Mouse (Mus musculus): ENCODE results near the gene Pxdn.

The Pxdn gene

GRCm38 (mm10) chr12:29937308-29937707 lies at the start of gene Pxdn:
TSS of gene Pxdn (plus strand) at chr12:29937608.
- DNase-seq (ENCODE audit: low read depth, low spot score), result no peak

DNA sequence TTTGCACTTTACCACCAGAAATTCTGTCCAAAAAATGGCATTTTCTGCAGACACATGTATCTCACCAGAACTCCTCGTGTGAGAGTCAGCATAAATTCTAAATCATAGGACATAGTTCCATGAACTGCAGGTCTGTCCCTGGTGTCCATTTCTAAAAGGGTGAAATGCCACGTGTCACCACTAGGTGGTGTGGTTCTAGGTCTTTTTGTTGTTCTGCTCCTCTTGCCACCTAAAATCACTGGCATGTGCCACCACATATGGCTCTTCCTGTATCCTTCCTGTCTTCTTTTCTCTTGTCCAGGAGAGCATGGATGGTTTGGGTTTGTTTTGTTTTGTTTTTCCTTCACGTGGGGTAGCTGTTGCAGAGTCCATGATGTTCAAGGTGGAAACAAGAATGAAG lies 42.7 kb upstream of the Pxdn start:
- peak; percentile 50 for DNase-seq (ENCODE audit: low read depth, low spot score)

DNA sequence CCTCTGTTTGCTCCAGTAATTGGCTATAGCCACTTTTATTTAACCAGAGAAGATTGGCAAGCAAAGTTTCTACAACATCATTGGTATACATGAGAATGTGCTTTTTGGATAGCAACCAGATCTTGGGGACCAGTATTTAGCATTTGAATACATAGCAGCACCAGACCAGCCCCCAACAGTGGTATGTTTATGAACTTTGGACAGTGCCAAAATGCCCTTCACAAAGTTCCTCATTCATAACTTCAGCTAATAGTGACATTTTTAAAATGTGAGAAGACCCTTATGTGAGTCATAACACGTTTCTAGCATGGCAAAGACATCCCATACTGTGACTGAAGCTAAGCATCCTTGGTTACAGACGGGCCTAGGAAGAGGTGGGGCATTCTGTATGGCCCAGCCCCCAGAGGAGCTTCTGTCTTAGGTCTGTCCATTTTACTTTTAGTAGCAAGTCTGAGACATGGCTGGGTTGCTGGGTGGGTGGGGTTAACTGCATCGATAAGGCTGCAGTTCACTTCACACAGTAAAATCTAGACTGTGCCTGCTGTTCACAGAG lies 39.8 kb upstream of the Pxdn start:
- DNase-seq (ENCODE audit: low read depth, low spot score), result no peak

- DNase-seq (ENCODE audit: low read depth, low spot score), result no peak
Observed at GRCm38 (mm10) chr12:29904101-29904874, 33.1 kb upstream of the Pxdn start.

DNA sequence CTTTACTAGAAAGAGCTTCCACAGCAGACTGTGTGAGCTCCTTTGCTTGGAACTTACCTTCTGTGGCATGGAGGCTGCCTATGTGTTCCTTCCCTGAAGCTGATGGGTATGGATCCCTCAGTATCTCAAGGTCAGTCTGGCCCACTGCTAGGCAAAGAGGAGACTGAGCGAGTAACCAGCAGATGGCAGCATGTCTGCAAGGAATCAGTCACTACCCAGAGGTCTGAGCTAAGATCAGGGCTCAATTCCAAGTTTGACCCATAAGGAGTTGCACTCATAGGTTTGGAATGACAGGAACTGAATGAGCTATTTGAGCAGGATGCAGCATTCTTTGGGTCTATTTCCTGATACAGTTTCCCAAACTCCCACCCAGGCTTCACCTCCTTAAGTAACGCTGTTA lies 30.4 kb upstream of the Pxdn start:
- peak; percentile 36 for DNase-seq (ENCODE audit: low read depth, low spot score)

GRCm38 (mm10) chr12:29916139-29916538 lies 21.3 kb upstream of the Pxdn start:
- DNase-seq (ENCODE audit: low read depth, low spot score), result no peak

DNA sequence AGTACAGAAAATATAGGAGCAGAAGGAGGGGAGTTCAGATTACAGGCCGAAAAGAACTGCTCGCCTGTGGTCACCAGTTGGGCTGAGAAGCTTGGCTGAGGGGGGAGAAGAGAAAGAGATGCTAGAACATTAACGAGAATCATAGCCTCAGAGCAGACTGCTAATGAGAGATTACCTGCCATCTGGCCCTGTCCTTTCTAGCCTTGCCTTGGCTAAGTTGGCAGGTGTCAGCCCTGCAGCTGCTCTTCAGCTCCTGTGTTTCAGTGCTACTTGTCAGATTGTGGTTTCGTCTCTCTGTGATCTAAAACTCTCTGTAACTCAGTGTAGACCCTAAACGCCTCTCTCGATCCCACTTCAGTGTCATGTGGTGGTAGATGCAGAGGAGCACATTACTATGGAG lies 20.6 kb upstream of the Pxdn start:
- DNase-seq (ENCODE audit: low read depth, low spot score), result no peak

- no peak for DNase-seq (ENCODE audit: low read depth, low spot score)
Observed at GRCm38 (mm10) chr12:29920298-29920697, 17.1 kb upstream of the Pxdn start.

DNA sequence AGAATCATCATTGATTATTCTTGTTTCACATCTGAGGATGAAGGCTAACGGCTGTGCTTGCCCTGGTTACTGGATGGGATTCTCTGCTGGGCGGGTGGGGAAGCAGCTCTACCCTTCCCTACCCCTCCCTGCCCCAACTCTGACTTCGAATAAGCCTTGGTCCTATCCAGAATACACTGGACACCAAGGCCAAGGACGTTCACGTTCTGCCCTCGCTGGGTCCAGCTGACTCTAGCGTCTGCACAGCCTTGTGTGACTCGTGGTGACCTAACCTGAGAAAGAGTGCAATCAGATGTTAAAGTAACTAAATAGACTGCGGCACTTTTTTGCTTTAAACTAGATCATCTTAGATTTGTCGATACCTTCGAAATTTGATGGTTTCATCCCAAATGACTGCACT lies 15.9 kb upstream of the Pxdn start:
- no peak for DNase-seq (ENCODE audit: low read depth, low spot score)

DNA sequence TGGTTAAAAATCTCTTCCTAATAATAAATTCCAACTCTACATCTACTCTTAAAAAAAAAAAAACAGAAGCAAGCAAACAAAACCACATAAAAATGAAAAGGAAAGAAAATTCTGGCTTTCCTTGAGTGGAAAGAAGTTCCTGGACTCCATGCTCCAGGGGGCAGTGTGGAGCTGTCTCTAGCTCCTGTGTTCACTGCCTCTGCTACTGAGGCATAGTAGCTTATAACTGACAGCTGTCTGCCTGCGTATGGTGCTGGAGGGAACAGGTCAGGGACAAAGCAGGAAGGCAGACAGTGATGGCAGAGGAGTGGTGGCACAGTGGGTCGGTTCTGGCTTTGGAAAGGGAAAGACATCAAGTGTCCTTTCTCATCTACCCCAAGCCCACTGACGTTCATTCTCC lies 10.5 kb upstream of the Pxdn start:
- peak; percentile 43 for DNase-seq (ENCODE audit: low read depth, low spot score)

GRCm38 (mm10) chr12:29930591-29930990 lies 6.8 kb upstream of the Pxdn start:
- no peak for DNase-seq (ENCODE audit: low read depth, low spot score)

GRCm38 (mm10) chr12:29932951-29933350 lies 4.5 kb upstream of the Pxdn start:
- DNase-seq (ENCODE audit: low read depth, low spot score), result no peak

DNA sequence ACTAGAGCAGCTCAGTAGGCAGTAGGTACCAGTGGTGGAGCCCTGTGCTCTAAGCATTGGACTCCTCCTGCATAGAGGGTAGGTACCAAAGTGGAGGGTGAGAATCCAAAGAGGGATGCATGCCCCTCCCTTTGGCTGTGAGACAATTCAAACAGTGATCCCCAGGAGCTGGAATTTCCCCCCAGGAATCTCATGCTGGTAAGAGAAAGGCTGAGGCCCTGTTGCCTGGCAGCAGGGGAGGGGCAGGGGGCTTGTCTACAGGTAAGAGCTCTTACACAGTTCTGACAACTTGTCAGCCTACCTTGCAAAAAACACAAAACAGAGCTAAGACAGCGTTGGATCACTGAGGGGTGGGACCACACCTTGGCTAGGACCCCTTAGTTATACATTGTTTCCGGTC lies 3.9 kb upstream of the Pxdn start:
- DNase-seq (ENCODE audit: low read depth, low spot score), result peak; percentile 35

GRCm38 (mm10) chr12:29934120-29934581 lies 3.3 kb upstream of the Pxdn start:
- no peak for DNase-seq (ENCODE audit: low read depth, low spot score)

DNA sequence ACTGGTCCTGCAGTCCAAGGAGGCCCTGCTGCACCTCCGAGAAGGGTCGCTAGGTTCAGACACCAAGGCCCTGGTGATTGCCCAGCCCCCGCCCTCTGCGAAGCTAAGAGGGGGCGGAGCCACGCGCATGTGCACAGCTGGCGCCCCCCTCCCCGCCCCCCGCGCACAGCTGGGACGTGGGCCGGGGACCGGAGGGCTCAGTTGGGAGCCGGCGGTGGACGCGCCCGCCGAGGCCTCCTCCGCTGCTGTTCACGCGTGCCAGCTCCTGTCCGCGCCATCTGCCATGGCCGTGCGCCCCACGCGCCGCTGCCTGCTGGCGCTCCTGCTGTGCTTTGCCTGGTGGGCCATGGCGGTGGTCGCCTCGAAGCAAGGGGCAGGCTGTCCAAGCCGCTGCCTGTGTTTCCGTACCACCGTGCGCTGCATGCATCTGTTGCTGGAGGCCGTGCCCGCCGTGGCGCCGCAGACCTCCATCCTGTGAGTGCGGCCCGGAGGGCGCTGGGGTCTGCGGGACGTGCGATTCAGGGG lies 505 bp downstream of the Pxdn start:
- DNase-seq (ENCODE audit: low read depth, low spot score), result peak; percentile 62

GRCm38 (mm10) chr12:29938376-29939041 lies 1.1 kb downstream of the Pxdn start:
- DNase-seq (ENCODE audit: low read depth, low spot score), result peak; percentile 38

DNA sequence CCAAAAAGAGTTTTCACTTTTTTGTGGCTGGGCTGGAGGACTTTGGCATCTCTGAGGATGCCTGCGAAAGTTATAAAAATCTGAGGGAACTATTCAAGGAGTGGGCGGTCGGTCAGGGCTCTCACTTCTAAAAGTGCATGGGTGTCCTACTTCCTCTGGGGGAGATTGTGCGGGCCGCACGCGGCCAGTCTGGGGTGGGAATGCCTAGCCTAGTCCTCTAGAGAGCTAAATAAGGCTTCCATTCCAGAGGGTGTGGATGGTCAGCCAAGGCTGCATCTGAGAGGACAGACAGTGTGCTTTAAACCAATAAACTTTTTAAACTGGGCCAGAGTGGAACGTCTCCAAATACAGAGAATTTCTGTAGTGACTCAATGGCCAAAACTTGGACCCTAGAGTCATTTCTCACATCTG lies 1.9 kb downstream of the Pxdn start:
- no peak for DNase-seq (ENCODE audit: low read depth, low spot score)

DNA sequence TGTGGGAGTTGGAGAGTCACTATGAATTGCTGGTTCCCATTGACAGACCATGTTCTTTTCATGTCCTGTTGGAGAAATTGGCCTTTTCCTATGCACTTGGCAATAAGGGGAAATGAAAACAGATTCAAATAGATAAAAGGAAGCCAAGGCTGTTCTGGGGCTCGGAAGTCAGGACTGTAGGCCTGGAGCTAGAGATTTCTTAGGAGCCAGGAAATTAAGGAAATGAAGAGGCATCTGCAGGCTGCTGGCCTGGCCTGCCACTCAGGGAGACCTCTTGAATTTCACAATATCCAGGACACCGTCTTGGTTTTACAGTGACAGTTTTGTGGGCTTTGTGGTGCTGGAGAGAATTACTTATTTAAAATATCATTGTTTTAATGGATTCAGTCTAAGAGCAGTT lies 5.0 kb downstream of the Pxdn start:
- DNase-seq (ENCODE audit: low read depth, low spot score), result no peak

GRCm38 (mm10) chr12:29944650-29945049 lies 7.2 kb downstream of the Pxdn start:
- no peak for DNase-seq (ENCODE audit: low read depth, low spot score)

DNA sequence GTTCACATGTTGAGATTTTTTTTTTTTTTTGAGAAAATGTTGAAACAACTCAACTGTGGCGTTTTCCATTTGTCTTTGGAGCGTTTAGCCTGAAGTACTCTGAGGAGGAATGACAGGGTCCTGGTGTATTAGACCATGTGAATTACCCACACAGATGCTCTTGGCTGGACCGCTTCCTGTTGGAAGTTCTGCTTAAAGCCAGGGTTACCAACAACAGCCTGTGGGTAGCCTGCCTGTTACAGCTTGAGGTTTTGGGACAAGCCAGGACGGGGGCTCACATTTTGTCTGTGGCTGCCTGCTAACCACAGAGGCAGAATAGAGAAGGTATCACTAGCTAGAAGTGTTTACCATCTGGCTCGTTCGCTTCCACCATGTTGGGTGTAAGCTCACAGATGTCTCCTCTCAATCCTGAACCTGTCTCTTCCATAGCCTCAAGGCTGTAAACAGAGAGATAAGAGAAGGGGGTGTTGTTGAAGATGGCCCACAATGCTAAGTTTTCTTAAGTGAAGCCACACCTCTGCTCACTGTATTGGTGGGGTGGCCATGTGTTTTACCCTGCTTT lies 7.9 kb downstream of the Pxdn start:
- DNase-seq (ENCODE audit: low read depth, low spot score), result no peak

DNA sequence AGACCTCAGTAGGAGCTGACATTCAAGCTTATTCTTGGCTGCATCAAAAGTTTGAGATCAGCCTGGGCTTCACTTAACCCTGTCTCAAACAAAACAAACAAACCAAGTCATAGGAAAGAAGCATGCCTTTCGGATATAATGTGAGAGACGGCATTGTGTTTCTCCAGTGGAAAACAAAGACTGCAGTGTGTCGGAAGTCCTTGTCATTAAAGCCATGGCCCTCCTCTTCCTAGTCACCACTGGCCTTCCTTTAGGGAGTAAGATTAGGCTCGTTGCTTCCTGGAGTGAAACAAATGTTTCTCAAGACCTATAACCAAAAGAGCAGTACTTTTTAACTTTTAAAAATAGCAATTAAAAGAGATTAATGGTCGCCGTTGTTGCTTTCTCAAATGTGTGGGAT lies 13.6 kb downstream of the Pxdn start:
- DNase-seq (ENCODE audit: low read depth, low spot score), result no peak

- no peak for DNase-seq (ENCODE audit: low read depth, low spot score)
Observed at GRCm38 (mm10) chr12:29951485-29951884, 14.1 kb downstream of the Pxdn start.
